Mouse (Mus musculus) frontal cortex, postnatal 25 days (tissue): ENCODE measurements around the gene Spdya.
"Not testable (repeated sequence)": the region's sequence is repeated elsewhere in the genome, so short reads cannot be mapped to it uniquely, and the experiment has no call there.

ENCODE experiments used
- DNase-seq, 2 experiments: peaks; one replicate each; pipeline ENCODE4 v3.0.0; 2022; ENCODE audit warnings: low spot score in 2 of 2

Gene Spdya

DNA sequence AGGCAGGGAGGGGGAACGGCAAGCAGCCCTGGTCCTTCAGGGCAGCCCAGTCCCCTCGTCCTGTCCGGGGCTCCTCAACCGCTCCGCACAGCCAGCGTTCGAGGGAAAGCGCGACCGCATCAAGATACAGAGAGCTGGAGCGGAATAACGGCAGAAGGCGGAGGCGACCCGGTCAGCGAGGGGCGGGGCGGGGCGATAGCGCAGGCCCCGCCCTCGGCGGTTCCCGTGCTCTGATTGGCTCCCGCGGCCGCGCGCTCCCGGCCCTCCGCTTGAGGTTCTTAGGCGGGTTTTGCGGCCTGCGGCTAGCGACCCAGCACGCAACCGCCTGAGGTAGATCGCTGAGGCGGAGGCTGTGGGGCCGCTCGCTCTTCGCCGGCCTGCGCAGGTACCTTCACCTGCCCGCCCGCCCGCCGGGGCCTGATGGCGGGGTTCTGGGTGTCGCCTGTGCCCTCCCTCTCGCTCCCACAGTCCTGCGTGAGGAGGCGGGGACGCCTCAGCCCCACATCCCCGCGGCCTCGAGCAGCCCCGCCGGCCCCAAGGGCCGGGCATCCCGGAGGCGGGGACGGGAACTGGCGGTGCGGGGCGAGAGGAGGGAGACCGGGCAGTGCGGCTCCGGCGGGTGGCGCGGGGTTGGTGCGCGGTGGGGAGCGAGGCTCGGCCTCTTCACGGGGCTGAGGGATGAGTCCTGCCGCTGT, at the start of gene Spdya:
Spdya (plus strand) TSS at position 305 of the 695 bp plus-strand sequence.
- DNase-seq = peak; percentile 70 to 72

DNA sequence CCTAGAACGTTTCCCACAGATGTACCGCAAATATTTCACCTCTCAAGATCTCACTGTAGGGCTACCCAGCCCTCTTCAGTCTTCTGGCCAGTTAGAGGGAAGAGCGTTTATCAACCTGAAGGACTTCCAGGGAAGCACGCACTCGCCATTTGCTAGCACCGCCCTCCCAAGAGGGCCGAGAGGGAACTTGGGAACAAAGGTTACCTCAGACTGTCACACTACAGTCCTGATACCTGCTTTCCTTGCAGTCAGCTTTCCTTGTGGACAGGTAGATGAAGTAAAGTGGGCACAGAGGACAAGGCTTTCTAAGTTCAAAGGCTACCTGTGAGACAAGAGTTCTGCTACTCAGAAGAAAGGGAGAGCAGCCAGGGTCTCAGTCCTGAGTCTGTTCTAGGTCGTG, 45.0 kb upstream of the Spdya start:
- DNase-seq = no peak

DNA sequence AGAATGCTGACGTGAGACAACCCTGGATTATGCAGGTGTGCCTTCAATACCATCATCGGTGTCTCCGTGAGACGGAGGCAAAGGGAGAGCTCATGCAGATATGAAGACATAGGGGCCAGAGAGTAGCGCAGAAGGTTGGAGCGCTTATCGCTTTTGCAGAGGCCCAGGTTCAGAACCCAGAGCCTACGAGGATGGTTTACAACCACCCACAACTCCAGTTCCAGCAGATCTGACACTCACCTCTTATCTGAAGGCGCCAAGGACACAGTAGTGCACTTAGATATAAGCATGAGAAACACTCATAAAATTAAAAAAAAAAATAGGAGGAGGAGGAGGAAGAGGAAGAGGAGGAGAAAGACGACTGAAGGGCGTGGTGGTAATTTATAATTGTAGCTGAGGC, 41.6 kb upstream of the Spdya start:
- no peak for DNase-seq

DNA sequence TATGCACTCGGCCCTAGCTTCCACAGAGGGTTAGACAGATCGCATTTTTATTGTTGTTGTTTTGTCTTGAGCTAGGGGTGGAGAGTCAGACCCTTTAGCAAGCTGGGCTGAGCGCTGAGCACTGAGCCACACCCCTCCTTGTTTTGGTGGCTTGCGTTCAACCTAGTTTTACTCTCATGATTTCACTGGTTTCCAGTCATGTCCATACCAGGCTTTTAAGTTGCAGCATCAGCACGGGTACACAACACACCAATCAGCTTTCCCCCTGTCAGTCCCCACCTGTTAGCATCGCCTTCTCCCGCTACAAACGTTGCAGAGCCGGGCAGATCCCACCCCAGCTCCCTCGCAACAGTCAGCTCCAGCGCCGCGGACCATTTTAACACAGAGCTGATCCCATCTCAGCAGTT, 25.6 kb upstream of the Spdya start:
- no peak for DNase-seq

DNA sequence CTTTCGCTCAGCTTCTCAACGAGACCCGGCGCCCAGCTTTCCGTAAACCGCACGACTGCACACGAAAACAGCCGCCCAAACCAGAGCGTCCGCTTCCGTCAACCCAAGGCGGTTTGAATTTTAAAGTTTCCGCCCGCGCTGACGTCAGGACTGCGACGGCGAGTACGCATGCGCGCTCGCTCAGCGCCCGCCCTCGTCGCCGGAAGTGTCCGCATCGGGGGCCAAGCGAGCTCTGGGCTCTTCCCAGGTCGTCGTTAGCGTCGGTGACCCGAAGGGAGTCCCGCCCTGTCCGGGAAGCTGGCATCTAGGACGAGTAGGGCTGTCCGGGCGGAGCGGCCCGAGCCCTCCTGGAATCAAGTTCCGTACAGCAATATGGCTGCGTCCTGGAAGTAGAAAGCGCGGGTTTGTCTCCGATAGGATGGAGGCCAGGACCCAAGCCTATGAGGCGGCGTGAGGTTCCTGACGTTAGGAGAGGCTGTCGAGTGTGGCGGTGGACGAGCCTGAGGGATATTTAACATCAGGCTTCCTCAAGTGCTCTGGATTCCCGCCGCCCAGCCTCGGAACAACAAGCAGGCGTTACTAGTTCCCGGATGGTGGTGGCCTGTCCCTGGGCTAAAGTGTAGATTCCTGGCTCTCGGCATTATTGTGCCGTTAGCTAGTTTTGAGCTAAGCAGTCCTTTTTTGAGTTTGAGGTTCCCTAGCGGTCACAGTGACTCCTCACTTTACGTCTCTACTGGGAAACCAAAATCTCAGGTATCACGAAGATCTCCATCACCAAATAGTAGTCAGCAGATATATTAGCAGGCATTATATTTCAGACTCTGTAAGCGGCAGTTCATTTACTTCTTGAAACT, 24.9 kb upstream of the Spdya start, which contains the start of gene Ndc80:
Ndc80 (minus strand) TSS at position 147 of the 854 bp plus-strand sequence.
- peak; percentile 75 to 85 for DNase-seq

DNA sequence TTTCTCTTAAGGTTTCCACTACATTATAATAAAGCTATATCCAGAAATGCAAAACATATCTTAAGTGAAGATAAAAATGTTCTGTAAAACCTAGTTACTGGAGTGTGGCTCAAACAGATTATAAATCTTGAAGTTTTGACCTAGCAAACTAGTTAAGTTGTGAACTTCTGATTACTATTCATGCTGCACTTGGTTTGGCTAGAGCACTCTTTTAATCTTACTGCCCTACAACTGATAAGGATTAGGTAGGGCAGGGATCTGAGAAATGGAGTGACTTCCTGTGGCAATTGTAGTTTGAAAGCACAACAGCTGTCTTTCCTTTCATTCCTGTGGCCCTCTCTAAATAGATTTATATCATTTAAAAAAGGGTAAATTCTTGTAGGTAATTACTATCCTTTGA, 23.8 kb upstream of the Spdya start:
- no peak for DNase-seq

DNA sequence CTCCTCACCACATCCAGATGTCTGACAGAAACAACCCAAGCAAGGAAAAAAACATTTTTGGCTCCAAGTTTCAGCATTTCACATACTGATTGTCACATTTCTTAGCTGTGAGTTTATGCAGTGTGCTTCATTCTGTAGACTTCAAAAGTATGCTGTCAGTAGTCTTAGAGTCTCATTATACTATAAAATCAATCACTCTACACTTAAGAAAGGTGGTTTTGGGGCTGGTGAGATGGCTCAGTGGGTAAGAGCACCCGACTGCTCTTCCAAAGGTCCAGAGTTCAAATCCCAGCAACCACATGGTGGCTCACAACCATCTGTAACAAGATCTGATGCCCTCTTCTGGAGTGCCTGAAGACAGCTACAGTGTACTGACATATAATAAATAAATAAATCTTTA, 16.3 kb upstream of the Spdya start:
- not testable (repeated sequence) for DNase-seq

DNA sequence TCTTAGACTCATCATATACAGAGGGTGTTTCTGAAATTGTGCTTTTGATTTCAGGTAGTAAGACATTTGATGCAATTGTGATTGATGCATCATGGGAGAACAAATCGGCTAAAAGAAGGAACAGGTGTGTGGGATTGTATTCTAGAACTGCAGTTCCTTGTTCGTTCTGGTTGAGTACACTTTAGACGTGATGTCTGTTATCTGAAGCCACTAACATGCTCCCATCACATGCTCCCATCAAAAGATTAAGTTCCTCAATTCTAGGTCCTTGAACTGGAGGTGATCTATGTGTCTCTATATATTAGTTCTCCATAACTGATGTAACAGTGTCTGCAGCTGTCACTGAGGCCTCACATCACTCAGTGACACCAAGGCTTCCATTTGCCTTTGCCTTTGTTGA, 14.7 kb upstream of the Spdya start:
- DNase-seq = no peak

DNA sequence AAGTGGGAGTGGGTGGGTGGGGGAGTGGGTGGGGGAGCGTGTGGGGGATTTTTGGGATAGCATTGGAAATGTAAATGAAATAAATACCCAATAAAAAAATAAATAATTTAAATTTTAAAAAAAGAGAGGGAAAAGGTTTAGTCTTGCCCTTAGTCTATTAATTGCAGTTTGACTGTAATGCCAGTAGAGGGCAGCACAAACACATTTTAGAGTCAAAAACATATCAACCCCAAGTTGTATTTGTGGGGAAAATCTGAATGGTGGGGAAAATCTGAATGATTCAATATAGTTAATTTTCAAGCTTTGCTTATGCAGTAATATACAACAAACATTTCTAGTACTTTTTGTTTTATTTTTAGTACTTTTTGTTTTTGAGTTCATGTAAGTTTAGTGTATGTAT, 3.3 kb upstream of the Spdya start:
- no peak for DNase-seq

DNA sequence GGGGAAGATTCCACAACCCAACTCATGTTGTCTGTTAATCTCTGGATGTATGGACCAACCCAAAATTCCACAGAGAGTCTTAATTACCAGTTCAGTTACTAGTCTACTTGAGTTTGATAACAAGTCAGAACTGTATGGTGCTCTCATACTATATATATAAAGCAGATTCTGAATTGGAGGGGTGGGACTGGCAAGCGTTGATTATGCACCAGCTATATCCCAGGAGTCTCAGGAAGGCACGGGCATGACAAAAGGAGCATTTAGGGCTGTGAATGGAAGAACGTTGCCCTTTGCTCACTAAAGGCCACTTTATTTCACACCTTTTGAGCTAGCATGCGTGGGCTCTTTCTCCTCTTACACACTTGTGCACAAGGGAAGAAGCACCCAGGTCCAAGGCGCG, 511 bp upstream of the Spdya start:
- no peak for DNase-seq

DNA sequence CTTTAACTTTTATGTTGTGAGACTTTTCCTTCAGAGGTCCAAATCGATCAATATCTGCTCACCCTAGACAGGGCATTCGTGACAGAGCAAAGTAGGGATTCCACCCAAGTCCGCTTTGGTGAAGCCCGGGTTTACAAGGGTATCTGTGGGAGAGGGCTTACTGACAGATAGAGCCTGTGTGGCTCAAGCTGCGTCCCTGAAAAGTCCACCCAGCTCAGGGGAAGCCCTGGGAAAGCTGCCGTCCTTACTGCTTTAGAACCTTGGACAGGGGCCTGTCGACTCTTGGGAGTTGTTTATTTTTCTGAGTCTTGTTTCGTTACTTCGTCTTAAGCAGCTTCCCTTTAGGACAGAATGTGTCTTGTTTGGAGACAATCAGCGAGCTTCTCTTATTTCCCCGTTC, 1.0 kb downstream of the Spdya start:
- no peak for DNase-seq

DNA sequence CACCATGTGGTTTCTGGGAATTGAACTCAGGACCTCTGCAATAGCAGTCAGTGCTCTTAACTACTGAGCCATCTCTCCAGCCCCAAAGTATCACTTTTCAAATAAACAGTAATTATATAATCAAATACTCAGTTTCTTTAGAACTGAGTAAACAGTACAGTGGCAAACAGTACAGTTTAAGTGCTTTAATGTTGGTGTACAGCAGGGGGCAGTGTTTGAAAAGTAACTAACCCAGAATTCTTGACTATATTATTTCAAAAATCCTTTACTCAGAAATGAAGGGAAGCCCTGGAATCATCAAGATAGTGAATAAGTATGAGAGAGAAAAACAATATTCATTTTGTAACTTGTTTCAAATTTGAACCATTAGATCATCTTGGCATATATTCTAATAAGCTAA, 9.8 kb downstream of the Spdya start:
- DNase-seq = peak in 1 of 2 experiments; percentile 13

DNA sequence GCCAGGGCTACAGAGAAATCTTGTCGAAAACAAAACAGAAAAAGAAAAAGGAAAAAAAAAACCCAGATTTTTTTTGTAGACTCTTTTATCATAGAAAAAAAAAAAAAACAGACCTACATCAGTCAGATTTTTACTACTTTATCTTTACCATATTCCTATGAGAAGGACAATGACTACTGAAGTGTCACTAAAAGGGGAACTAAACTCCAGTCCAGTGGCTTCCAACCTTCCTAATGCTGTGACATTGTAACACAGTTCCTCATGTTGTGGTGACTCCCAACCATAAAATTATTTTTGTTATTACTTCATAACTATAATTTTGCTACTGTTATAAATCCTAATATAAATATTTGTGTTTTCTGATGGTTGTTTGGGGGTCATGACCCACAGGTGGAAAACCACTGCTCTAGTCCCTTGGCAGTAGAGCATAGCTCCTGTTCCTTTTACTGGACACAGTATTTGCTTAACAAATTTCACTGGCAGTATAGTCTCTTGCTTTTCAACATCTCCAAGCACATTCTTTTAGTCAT, 27.4 kb downstream of the Spdya start:
- no peak for DNase-seq

DNA sequence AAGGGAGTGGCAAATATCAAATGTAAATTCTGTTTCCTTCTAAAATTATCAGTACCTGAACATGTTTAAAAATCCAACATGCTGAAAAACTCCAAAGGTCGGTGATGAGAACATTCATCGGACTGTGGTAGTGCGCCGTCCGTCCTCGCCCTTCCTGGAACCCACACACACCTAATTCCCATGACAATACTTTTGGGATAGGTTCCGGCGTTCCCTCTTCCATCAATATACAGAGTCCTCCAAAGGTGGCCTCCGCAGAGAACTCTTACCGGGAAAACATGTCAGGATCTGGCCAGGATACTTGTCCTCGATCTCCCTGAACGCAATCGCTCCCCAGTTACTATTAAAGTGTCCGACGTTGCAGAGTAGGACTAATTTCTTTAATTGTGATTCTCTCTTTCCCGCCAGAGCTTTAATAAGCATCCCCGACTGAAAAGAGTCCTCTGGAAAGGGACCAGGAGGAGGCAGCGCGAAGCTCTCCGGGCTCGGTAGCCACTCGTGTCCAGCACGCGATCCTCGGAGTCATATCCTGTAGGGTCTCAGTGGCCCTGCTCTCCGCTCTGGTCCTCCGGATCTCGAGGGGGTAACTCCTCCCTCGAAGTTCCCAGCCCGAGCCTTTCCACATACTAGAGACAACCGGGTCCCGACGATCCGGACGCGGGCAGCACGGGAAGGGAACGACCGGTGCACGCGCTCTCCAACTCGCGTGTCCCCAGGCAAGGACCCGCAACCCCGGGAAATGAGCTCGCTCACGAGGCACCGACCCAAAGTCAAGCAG, 46.2 kb downstream of the Spdya start:
- DNase-seq = no peak

DNA sequence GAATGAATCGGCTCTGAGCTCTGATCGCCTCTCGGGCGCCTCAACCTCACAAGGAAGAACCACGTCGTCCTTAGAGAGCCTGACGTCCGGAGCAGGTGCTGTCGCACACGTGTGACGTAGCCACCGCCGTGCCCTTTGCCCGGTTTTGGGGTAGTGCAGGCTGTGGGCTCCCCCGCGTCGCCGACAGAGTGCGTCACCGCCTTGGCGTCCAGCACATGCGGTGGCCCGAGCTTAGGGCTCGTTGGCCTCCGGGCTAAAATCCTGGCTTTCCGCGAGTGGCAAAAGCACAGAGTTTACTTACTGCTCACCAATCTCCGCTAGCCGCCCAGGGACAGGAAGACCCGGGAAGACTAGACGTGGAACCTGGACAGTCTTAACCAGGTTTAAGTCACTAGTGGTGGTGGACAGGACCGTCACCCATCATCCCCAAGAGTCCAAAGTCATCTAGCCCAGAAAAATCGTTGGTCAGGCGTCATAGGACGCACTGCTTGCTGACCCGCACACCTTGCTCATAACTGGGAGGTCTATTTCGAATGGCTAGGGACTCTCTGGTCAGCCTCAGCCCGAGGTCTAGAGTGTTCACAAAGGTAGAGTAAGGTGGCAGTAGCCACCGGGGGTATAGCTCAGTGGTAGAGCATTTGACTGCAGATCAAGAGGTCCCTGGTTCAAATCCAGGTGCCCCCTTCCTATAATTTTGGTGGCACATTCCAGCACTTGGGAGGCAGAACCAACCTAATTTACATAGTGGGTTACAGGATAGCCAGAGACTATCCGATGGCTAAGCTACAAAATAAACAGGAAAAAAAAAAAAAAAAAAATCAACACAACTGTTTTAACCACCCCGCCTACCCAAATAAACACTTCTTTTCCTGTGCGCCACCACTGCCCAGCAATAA, 47.0 kb downstream of the Spdya start:
- peak; percentile 82 to 85 for DNase-seq

DNA sequence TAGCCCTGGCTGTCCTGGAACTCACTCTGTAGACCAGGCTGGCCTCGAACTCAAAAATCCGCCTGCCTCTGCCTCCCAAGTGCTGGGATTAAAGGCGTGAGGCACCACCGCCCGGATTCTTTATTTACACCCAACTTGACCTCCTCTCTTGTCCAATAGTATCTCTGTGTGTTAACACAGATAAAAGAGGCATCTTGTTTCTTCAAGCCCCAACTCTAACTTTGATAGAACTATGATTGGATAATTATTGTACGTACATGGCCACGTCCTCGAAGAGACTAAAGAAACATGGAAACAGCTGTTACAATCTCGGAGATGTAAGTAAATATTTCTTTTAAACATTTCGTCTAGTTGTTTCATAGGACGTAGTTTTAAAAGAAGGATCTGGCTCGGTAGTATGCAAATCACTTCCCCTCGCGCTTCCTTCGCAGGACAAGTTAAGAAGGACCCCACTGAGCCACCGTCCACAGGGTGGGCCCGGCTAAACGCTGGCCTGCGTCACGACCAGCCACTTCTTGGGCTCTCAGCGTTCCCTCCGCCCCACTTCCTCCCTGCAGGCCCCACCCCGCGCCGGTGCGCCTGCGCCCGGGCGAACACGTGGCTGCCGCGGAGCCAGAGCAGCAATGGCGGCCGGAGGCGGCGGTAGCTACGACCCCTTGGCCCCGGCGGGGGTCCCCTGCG, 63.9 kb downstream of the Spdya start, which contains the start of gene Wdr43:
Wdr43 (plus strand) TSS at position 258 of the 681 bp plus-strand sequence.
- DNase-seq = peak; percentile 90 to 94

DNA sequence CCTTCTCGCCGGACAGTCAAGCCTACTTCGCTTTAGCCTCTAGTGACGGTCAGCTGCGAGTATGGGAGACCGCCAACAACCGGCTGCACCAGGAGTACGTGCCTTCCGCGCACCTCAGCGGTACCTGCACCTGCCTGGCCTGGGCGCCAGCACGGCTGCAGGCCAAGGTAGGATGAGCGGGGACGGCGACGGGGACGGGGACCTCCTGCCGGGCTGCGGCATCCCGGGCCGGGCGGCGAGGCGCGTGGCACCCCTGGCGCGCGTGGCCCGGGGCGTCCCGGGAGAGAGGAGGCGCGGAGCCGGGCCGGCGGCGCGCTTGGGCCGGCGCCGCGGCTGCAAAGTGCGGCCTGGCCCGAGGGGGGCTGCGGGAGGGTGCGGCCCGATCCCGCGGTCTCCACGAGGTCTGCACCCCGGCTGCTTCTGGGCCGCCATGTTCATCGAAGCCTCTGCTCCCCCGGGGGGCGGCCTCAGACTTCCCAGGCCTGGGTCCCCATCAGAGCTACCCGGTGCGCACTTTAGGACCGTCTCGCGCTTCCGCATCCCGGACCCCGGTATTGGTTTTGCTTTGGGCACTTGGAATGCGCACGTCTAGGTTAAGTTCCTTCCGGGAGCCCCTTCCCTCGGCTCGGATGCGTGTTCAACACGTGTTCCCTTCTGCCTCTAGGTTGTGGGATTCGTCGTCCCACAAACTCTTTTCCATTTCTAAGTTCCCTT, 64.6 kb downstream of the Spdya start:
- DNase-seq = no peak

DNA sequence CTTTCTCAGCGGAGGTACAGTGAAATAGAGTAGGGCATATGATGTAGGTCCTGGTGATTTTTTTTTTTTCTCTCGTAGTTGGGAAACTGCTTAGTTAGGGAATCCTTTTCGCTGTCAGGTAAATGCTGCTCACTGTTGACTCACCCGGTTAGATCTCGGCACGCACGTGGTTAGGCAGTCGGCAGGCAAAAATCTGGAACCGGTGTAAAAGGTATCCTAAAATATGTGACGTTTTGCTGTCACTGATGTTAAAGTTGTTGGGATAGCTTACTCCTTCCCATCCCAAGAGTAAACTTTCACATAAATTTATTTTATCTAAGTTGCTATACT, 65.1 kb downstream of the Spdya start:
- no peak for DNase-seq

DNA sequence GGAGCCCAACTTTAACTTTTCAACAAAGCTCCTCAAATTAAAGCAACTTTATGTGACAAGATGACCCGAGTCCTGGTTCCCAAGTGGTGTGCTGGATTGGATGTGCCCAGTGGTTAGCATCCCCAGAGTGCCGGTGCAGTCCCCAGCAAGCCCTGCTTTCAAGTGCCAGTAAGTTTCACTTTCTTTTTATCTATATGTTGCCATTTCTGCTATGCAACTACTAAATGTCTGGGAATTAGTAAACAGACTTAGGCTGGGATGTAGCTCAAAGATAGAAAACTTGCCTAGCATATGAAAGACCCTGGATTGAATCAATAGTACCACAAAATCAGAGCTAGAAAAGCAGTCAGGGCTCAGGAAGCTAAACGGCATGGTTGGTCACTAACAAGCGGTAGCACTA, 66.1 kb downstream of the Spdya start:
- DNase-seq = no peak

DNA sequence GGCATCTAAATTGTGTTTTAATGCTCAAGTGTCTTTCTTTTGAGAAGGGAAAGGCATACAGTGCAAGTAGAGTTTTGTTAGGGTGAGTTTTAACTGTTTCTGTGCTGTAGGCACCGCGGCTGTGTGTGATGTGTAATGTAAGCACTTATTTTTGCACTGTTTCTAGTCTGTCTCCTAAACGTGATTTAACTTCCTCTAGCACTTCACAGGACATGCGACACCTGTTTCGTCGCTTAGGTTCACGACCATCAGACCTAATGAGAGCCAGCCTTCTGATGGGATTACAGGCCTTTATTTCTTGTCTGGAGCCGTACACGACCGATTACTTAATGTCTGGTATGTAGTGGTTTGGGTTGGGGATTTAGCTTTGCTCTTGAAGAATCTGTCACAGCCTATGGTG, 79.9 kb downstream of the Spdya start:
- no peak for DNase-seq
